Mouse (Mus musculus) urinary bladder, adult 2 months (tissue): Measurements from ENCODE around the gene Pax8. TPM values are rescaled to one million over a fixed set of nuclear protein-coding genes. Genes with fewer than 3 reads are reported as not detected.

Experiments
- polyA plus RNA-seq: library from polyadenylated mRNA; depleted of rRNA; stranded (reverse); fragments of >200 nt; gene quantifications from 2 replicates; pipeline ENCODE4 v1.2.3, GENCODE M21; 2012; rRNA removed

The Pax8 gene
- polyA plus RNA-seq, 1 experiment, result not detected

Other genes starting within 250 kb of the Pax8 start
- gene Il1f5, start 198.6 kb downstream of the Pax8 start, polyA plus RNA-seq, result 0.04 TPM in 1 of 2 replicates, not detected in the other
- not detected in 2 replicates for gene Il1f10, start 184.4 kb downstream of the Pax8 start, polyA plus RNA-seq
- gene Il1rn, start 138.7 kb downstream of the Pax8 start, polyA plus RNA-seq, result 5.2 and 7.6 TPM in 2 replicates
- gene Psd4, start 108.0 kb downstream of the Pax8 start, polyA plus RNA-seq, result 17.9 and 22.3 TPM in 2 replicates